In the genomic region with DNA sequence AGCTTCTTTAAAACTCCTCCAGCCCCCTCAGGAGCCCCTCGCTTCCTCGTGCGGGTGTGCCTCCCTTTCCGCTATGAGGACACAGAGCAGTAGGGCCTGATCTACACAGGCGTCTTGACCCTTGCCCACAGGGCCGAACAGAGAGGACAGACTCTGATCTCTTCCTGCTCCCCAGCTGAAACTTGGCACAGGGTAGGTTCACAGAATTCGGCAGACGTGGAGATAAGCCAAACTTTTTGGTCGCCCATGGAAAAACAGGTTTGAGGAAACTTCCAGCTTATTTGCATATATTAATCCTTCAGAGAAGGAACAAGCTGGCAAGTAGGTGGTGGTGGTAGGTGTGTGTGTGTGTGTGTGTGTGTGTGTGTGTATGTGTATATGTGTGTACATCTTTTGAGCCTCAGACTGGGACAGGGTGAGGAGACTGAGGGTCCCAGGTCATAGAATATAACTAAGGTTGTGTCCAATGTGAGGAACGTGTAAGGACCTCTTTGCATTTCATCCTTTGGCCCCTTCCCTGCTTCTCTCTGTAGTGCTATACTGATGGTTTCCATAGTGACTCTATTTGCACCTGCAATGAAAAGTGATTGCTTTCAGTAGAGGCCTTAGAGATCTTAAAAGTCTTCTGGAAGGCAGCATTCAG, we compare ENCODE assay signal across 19 mouse cellular contexts. TPM values are rescaled to one million over a fixed set of nuclear protein-coding genes. Genes with fewer than 3 reads are reported as not detected.
DNase-seq lines count a peak whose midpoint lies in the region; ATAC-seq and TF ChIP-seq lines count a peak whose summit lies in the region.
"Had no signal": no experiment of that assay in that cellular context is flagged by ENCODE, and none has a peak within 500 bp of the region (broad histone marks: within the 10 kb centered on the region; RNA-seq: fewer than 3 reads in every experiment).

No protein-coding gene starts in this region.

- TF ChIP-seq CTCF in intestine, postnatal 0 days (IDR thresholded peaks at IDR 0.05; ENCODE audit: low read depth): no peak

- H3K4me2 ChIP-seq in kidney, embryonic 14.5 days (replicated peaks; ENCODE audit: low read depth, low read length): no peak overlapping the region
- H3K4me2 ChIP-seq in intestine, postnatal 0 days (replicated peaks; ENCODE audit: low read depth): no peak overlapping the region
- H3K4me2 ChIP-seq in midbrain, embryonic 15.5 days: no peak overlapping the region
- H3K4me2 ChIP-seq: hindbrain, embryonic 15.5 days; neural tube, embryonic 13.5 days had no signal

- H3K36me3 ChIP-seq in kidney, embryonic 14.5 days (ENCODE audit: control insufficient read depth, insufficient read depth, low read length): no peaks in the 10 kb centered on the region
- H3K36me3 ChIP-seq in embryonic facial prominence, embryonic 10.5 days (replicated peaks): no peaks in the 10 kb centered on the region
- no peaks in the 10 kb centered on the region for H3K36me3 ChIP-seq in intestine, postnatal 0 days (ENCODE audit: control insufficient read depth, insufficient read depth)
- no peaks in the 10 kb centered on the region for H3K36me3 ChIP-seq in midbrain, embryonic 15.5 days (replicated peaks)
- H3K36me3 ChIP-seq: hindbrain, embryonic 15.5 days; neural tube, embryonic 13.5 days had no signal

- DNase-seq in kidney, adult 11 months: peak; percentile 84
- DNase-seq in embryonic facial prominence, embryonic 10.5 days (ENCODE audit: low spot score): no peak
- no peak for DNase-seq in layer of hippocampus, adult 11-12 months (ENCODE audit: low spot score)
- DNase-seq in cerebellum, adult 18-20 months: no peak
- DNase-seq: adrenal gland, adult 8-10 months; B cell, adult 2 months; cerebellum, adult 11 months had no signal

- H3K4me3 ChIP-seq in kidney, embryonic 14.5 days (ENCODE audit: low read length): no peak overlapping the region
- H3K4me3 ChIP-seq in embryonic facial prominence, embryonic 10.5 days: no peak overlapping the region
- H3K4me3 ChIP-seq in intestine, postnatal 0 days (ENCODE audit: low read depth, low read length): no peak overlapping the region
- no peak overlapping the region for H3K4me3 ChIP-seq in midbrain, embryonic 15.5 days
- H3K4me3 ChIP-seq: hindbrain, embryonic 15.5 days; neural tube, embryonic 13.5 days had no signal

- no peaks in the 10 kb centered on the region for H3K9me3 ChIP-seq in kidney, embryonic 14.5 days (ENCODE audit: control insufficient read depth, low read length)
- H3K9me3 ChIP-seq in embryonic facial prominence, embryonic 10.5 days: no peaks in the 10 kb centered on the region
- H3K9me3 ChIP-seq in intestine, postnatal 0 days (ENCODE audit: control insufficient read depth): no peaks in the 10 kb centered on the region
- no peaks in the 10 kb centered on the region for H3K9me3 ChIP-seq in midbrain, embryonic 15.5 days
- H3K9me3 ChIP-seq: hindbrain, embryonic 15.5 days; neural tube, embryonic 13.5 days had no signal

- ATAC-seq in kidney, embryonic 14.5 days (ENCODE audit: low FRiP score, low TSS enrichment): no peak
- no peak; the same call in 1 of the 2 replicates for ATAC-seq in intestine, postnatal 0 days
- peak; percentile 51 for ATAC-seq in midbrain, embryonic 15.5 days (replicated peaks)
- no peak for ATAC-seq in megakaryocyte-erythroid progenitor cell, adult 5-6 weeks (replicated peaks; ENCODE audit: low FRiP score, low TSS enrichment, poor library complexity, severe bottlenecking)

- 72% methylated on average over 10 of the region's 10 CpGs for WGBS in kidney, embryonic 14.5 days
- 76% methylated on average over 10 of the region's 10 CpGs for WGBS in embryonic facial prominence, embryonic 10.5 days
- WGBS in intestine, postnatal 0 days: 30% methylated on average over 10 of the region's 10 CpGs
- 46% methylated on average over 10 of the region's 10 CpGs for WGBS in midbrain, embryonic 15.5 days

- no peaks in the 10 kb centered on the region for H3K27me3 ChIP-seq in kidney, embryonic 14.5 days (ENCODE audit: control insufficient read depth, insufficient read depth, low read length)
- no peaks in the 10 kb centered on the region for H3K27me3 ChIP-seq in embryonic facial prominence, embryonic 10.5 days (replicated peaks; ENCODE audit: low read depth, poor library complexity, severe bottlenecking)
- no peaks in the 10 kb centered on the region for H3K27me3 ChIP-seq in intestine, postnatal 0 days (replicated peaks; ENCODE audit: control insufficient read depth, insufficient read depth, low read length)
- H3K27me3 ChIP-seq in midbrain, embryonic 15.5 days (replicated peaks): no peaks in the 10 kb centered on the region
- H3K27me3 ChIP-seq: hindbrain, embryonic 15.5 days; neural tube, embryonic 13.5 days had no signal

- H3K4me1 ChIP-seq in kidney, embryonic 14.5 days (ENCODE audit: control insufficient read depth, insufficient read depth, low read length): no peaks in the 10 kb centered on the region
- H3K4me1 ChIP-seq in embryonic facial prominence, embryonic 10.5 days: peaks cover 43% of the 10 kb centered on the region
- peaks cover 4% of the 10 kb centered on the region; the same call in 1 of the 2 replicates for H3K4me1 ChIP-seq in intestine, postnatal 0 days (replicated peaks; ENCODE audit: control insufficient read depth, insufficient read depth, low read length)
- peaks cover 28% of the 10 kb centered on the region for H3K4me1 ChIP-seq in midbrain, embryonic 15.5 days

- no peak overlapping the region for H3K27ac ChIP-seq in kidney, embryonic 14.5 days (ENCODE audit: low read depth, low read length)
- H3K27ac ChIP-seq in embryonic facial prominence, embryonic 10.5 days (replicated peaks): 0 out of 2 replicates have a peak overlapping the region, but pooled peaks have one; percentile 31
- H3K27ac ChIP-seq in intestine, postnatal 0 days (ENCODE audit: low read depth, low read length): peak overlapping the region; percentile 76
- no peak overlapping the region for H3K27ac ChIP-seq in midbrain, embryonic 15.5 days
- H3K27ac ChIP-seq: hindbrain, embryonic 15.5 days; macrophage; neural tube, embryonic 13.5 days had no signal

- H3K9ac ChIP-seq in kidney, embryonic 14.5 days (ENCODE audit: low read depth, low read length): no peak overlapping the region
- H3K9ac ChIP-seq in intestine, postnatal 0 days (ENCODE audit: low read depth, low read length): no peak overlapping the region
- no peak overlapping the region for H3K9ac ChIP-seq in midbrain, embryonic 15.5 days
- H3K9ac ChIP-seq: hindbrain, embryonic 15.5 days; neural tube, embryonic 13.5 days had no signal

RNA-seq across cellular contexts. Expression of gene Kcnk5, which starts 43.1 kb away (rescaled TPM):
- polyA plus RNA-seq in kidney, embryonic 14.5 days (2014; fragmentation: Nextera tagmentation; extraction: Ambion mirVana): 4.7 and 12.2 TPM in 2 replicates
- polyA plus RNA-seq in embryonic facial prominence, embryonic 10.5 days (2016; fragmentation: Nextera tagmentation; extraction: Ambion mirVana): 9.3 and 10.7 TPM in 2 replicates
- polyA plus RNA-seq in intestine, postnatal 0 days (2015; fragmentation: Nextera tagmentation; extraction: Ambion mirVana): 10.0 and 10.9 TPM in 2 replicates
- polyA plus RNA-seq in midbrain, embryonic 15.5 days (2015; fragmentation: Nextera tagmentation; extraction: Ambion mirVana): 1.1 and 1.3 TPM in 2 replicates
- total RNA-seq in megakaryocyte-erythroid progenitor cell, adult 5-6 weeks (2014; fragmentation: Nextera tagmentation): 7.4 and 7.7 TPM in 2 replicates
- 5.4 and 9.4 TPM in 2 replicates for total RNA-seq in megakaryocyte-erythroid progenitor cell, adult 5-6 weeks (2017)

RNA-seq across cellular contexts. Expression of gene Kcnk16, which starts 44.3 kb away (rescaled TPM):
- not detected in 2 replicates for polyA plus RNA-seq in kidney, embryonic 14.5 days (2014; fragmentation: Nextera tagmentation; extraction: Ambion mirVana)
- polyA plus RNA-seq in embryonic facial prominence, embryonic 10.5 days (2016; fragmentation: Nextera tagmentation; extraction: Ambion mirVana): 0.32 TPM in 1 of 2 replicates, not detected in the other
- polyA plus RNA-seq in intestine, postnatal 0 days (2015; fragmentation: Nextera tagmentation; extraction: Ambion mirVana): 0.68 and 1.1 TPM in 2 replicates
- polyA plus RNA-seq in midbrain, embryonic 15.5 days (2015; fragmentation: Nextera tagmentation; extraction: Ambion mirVana): 0.17 TPM in 1 of 2 replicates, not detected in the other
- total RNA-seq in megakaryocyte-erythroid progenitor cell, adult 5-6 weeks (2014; fragmentation: Nextera tagmentation): not detected in 2 replicates
- not detected in 2 replicates for total RNA-seq in megakaryocyte-erythroid progenitor cell, adult 5-6 weeks (2017)
- total RNA-seq: adrenal gland, adult 8-10 months; heart, adult 18-20 months; layer of hippocampus, postnatal 25 days had no signal
- polyA plus RNA-seq: frontal cortex, adult 2 months; hindbrain, embryonic 15.5 days; limb, embryonic 14.5 days; macrophage; testis, adult 2 months had no signal

Comparison
In these comparisons a context has a peak if more than half of its experiments do, and no peak if none do; other contexts are left out.
1. H3K27ac ChIP-seq: peak in embryonic facial prominence, embryonic 10.5 days (single experiment) and intestine, postnatal 0 days (single experiment); none in kidney, embryonic 14.5 days (single experiment) and midbrain, embryonic 15.5 days (single experiment).